Comparison of ENCODE assay signal across 9 mouse cellular contexts in genomic region chr9:95188362-95189217, GRCm38 (mm10).
A peak's percentile ranks its signal among the peaks of the same experiment; 100 is the strongest.
DNase-seq lines count a peak whose midpoint lies in the region; ATAC-seq lines count a peak whose summit lies in the region.
"Had no signal": no experiment of that assay in that cellular context is flagged by ENCODE, and none has a peak within 500 bp of the region (broad histone marks: within the 10 kb centered on the region; RNA-seq: fewer than 3 reads in every experiment).

No protein-coding gene starts in this region.

- no peaks in the 10 kb centered on the region for H3K9me3 ChIP-seq in hindbrain, embryonic 13.5 days
- H3K9me3 ChIP-seq in hindbrain, embryonic 11.5 days (ENCODE audit: control insufficient read depth, low read length): no peaks in the 10 kb centered on the region
- no peaks in the 10 kb centered on the region for H3K9me3 ChIP-seq in midbrain, embryonic 11.5 days (ENCODE audit: control insufficient read depth, low read length)

- H3K27me3 ChIP-seq in hindbrain, embryonic 13.5 days: no peaks in the 10 kb centered on the region
- no peaks in the 10 kb centered on the region for H3K27me3 ChIP-seq in hindbrain, embryonic 11.5 days (ENCODE audit: control insufficient read depth, insufficient read depth, low read length)
- H3K27me3 ChIP-seq in midbrain, embryonic 11.5 days (ENCODE audit: control insufficient read depth, insufficient read depth, low read length): no peaks in the 10 kb centered on the region

- H3K36me3 ChIP-seq in hindbrain, embryonic 13.5 days: no peaks in the 10 kb centered on the region
- H3K36me3 ChIP-seq in hindbrain, embryonic 11.5 days (ENCODE audit: control insufficient read depth, insufficient read depth, low read length): no peaks in the 10 kb centered on the region
- no peaks in the 10 kb centered on the region for H3K36me3 ChIP-seq in midbrain, embryonic 11.5 days (ENCODE audit: control insufficient read depth, insufficient read depth, low read length)

- DNase-seq in hindbrain, embryonic 11.5 days (ENCODE audit: low spot score): no peak
- DNase-seq in fibroblast of lung, adult 2 months (ENCODE audit: low read depth): peak; percentile 81
- DNase-seq in heart, postnatal 36 days: peak; percentile 48 to 50
- DNase-seq in lung, postnatal 14 days: peak; percentile 49
- no peak for DNase-seq in right cerebral cortex, postnatal 10 days (ENCODE audit: low spot score in 2 of 2)
- DNase-seq in adrenal gland, adult (ENCODE audit: inconsistent age in 2 of 2, low spot score in 1 of 2): no peak
- no peak for DNase-seq in midbrain, embryonic 11.5 days (ENCODE audit: low spot score, missing footprints)

- WGBS in hindbrain, embryonic 13.5 days: 85% methylated on average over 8 of the region's 8 CpGs
- WGBS in hindbrain, embryonic 11.5 days: 80% methylated on average over 8 of the region's 8 CpGs
- 84% methylated on average over 8 of the region's 8 CpGs for WGBS in midbrain, embryonic 11.5 days

- 0 out of 2 replicates have a peak, but pooled peaks cover 3% of the 10 kb centered on the region for H3K4me1 ChIP-seq in hindbrain, embryonic 13.5 days (replicated peaks)
- no peaks in the 10 kb centered on the region for H3K4me1 ChIP-seq in hindbrain, embryonic 11.5 days (replicated peaks; ENCODE audit: control insufficient read depth, insufficient read depth, low read length)
- no peaks in the 10 kb centered on the region for H3K4me1 ChIP-seq in midbrain, embryonic 11.5 days (ENCODE audit: control insufficient read depth, insufficient read depth, low read length)

- no peak overlapping the region for H3K9ac ChIP-seq in hindbrain, embryonic 13.5 days
- no peak overlapping the region for H3K9ac ChIP-seq in hindbrain, embryonic 11.5 days (ENCODE audit: low read depth, low read length)
- H3K9ac ChIP-seq in midbrain, embryonic 11.5 days (ENCODE audit: low read length): no peak overlapping the region

- H3K4me3 ChIP-seq in hindbrain, embryonic 13.5 days: no peak overlapping the region
- H3K4me3 ChIP-seq in hindbrain, embryonic 11.5 days (ENCODE audit: low read depth, low read length): no peak overlapping the region
- H3K4me3 ChIP-seq in midbrain, embryonic 11.5 days (ENCODE audit: low read depth, low read length): no peak overlapping the region

- H3K27ac ChIP-seq in hindbrain, embryonic 13.5 days: no peak overlapping the region
- H3K27ac ChIP-seq in hindbrain, embryonic 11.5 days (ENCODE audit: low read depth, low read length): no peak overlapping the region
- no peak overlapping the region for H3K27ac ChIP-seq in midbrain, embryonic 11.5 days (ENCODE audit: low read depth, low read length)

- 0 out of 2 replicates have a peak, but pooled peaks have one; percentile 24 for ATAC-seq in hindbrain, embryonic 13.5 days (ENCODE audit: low FRiP score)
- no peak for ATAC-seq in hindbrain, embryonic 11.5 days (ENCODE audit: low FRiP score)
- no peak for ATAC-seq in midbrain, embryonic 11.5 days (ENCODE audit: low FRiP score)
- ATAC-seq: midbrain, embryonic 16.5 days had no signal

- H3K4me2 ChIP-seq in hindbrain, embryonic 13.5 days: no peak overlapping the region
- H3K4me2 ChIP-seq in hindbrain, embryonic 11.5 days (replicated peaks; ENCODE audit: low read depth, low read length): no peak overlapping the region
- no peak overlapping the region for H3K4me2 ChIP-seq in midbrain, embryonic 11.5 days

- intact Hi-C loops in heart, postnatal 36 days (cut with DNase I): loop anchor here (5.0 kb wide), 1 partner anchor 219 kb away; the partner anchor contains the start of gene Chst2

Comparison
In these comparisons a context has a peak if more than half of its experiments do, and no peak if none do; other contexts are left out.
1. DNase-seq: peak in fibroblast of lung, adult 2 months (single experiment), heart, postnatal 36 days (2 of 2) and lung, postnatal 14 days (single experiment); none in hindbrain, embryonic 11.5 days (single experiment), right cerebral cortex, postnatal 10 days (0 of 2), adrenal gland, adult (0 of 2) and midbrain, embryonic 11.5 days (single experiment).